Mouse (Mus musculus): Measurements from ENCODE around the gene Cbx2. TPM values are rescaled to one million over a fixed set of nuclear protein-coding genes. Genes with fewer than 3 reads are reported as not detected.

Cbx2 gene
- total RNA-seq, 2 experiments from 2014 or later = 0.79 to 1.1 TPM

DNA sequence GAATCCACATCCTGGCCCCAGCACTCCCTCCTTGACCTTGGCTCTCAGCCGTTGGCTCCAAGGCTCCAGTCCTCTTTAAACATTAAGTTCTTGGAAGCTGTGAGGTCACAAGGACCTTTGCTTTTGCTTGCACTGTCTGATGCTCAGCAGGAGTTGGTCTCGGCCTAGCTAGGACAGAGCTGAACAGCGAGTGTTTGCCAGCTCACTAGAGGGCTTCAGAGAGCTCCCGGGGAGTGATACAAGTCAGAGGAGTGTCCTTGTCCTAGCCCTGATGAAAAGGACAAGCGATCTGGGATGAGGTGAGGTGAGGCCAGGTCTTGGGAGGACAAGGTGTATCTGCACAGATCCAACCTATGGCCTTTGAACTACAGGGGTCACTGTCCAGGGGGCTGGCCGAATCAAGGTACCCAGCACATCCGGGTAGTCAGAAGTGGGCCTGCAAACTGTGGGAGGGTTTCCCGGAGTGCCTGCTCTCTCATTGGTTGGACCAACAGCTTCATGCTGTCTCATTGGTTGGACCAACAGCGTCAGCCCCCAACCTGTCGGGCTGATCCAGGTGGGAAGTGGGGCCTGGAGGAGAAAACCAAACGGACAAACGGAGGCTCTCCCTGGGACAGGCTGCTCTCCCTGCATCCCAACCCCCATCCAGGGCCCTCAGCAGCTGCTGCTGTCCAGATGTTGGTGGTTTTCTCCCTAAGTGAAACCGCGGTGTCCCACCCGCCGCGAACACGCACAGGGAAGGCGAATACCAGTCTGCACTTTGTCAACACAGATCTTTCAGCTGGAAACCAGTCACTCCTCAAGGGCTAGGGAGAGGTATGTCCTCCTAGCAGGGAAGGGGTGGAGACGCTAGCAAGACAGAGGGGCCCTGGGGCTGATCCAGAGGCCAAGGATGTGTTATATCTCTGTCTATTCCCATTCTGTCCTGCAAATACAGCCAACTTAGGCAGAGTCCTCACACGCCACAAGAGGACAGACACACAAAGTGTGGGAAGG is 15.0 kb upstream of the Cbx2 start:
- intact Hi-C loops (cut with DNase I) = no loop called here
- no peak for DNase-seq

DNA sequence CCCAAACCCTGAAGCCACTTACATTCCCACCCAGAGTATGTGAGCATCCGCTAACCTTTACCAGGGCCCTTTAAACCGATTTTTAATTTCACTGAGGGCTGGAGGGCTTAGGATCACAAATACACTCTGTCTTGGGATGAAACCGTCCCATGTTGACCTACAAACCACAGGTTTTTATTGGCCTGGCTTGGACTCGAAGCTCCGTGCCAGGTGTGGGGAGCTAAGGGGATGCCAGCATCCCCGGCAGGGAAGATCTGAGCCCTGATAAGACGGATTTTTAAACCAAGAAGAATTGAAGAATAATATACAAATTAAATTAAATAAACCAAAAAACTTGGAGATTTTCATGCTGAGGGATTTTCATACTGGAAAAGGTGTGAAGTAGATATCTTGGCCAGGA is 8.3 kb upstream of the Cbx2 start:
- intact Hi-C loops (cut with DNase I) = no loop called here
- DNase-seq = no peak

- intact Hi-C loops (cut with DNase I) = no loop called here
Observed at GRCm38 (mm10) chr11:119017506-119017905, 5.3 kb upstream of the Cbx2 start.

DNA sequence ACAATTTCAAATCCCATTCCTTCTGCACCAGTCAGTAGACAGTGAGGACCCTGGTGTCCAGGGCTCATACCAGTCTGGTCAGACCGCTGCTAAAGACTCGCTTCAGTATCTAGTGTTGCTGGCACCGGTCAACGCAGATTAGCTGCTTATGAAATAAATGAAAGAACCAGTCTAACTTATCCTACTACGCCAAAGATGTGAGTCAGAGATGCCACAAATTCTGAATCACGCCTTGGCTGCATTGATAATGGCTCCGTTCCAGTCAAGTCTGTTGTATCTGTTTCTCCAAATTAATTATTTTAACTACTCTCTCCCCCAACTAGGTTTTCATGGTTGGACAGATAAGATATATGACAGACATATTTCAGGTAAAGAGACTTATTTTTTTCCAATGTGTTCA is 1.6 kb upstream of the Cbx2 start:
- DNase-seq = no peak
- intact Hi-C loops (cut with DNase I) = loop anchor here (2.0 kb wide), 1 partner anchor 20 kb away; no protein-coding TSS in a partner anchor

More at GRCm38 (mm10) chr11:119017506-119017905, 5.3 kb upstream of the Cbx2 start:
- DNase-seq = no peak

- no peak for DNase-seq
- intact Hi-C loops (cut with DNase I) = no loop called here
Observed at GRCm38 (mm10) chr11:119022068-119022894, 481 bp upstream of the Cbx2 start.

- DNase-seq = no peak
- intact Hi-C loops (cut with DNase I) = no loop called here
Observed at GRCm38 (mm10) chr11:119023616-119023980, 836 bp downstream of the Cbx2 start.

DNA sequence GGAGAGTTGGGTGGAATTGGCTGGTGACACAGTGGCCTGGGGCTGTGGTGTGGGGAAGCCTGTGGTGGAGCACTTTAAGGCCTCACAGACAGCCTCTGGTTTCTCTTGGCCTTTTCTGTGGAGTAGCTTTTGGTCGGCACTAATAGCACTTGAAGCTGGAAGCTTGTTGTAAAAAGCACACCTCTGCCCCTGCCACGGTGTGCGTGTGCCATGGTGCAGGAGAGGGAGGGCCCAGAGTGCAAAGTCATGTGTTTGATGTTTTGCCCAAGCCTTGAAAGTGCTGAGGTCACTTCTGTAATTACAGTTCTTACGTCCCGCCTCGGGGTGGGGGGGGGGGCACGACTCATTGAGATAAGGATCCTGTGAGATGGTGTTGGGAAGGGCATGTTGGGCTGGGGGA is 1.5 kb downstream of the Cbx2 start:
- intact Hi-C loops (cut with DNase I) = no loop called here
- DNase-seq = no peak

GRCm38 (mm10) chr11:119026203-119026602 is 3.4 kb downstream of the Cbx2 start:
- intact Hi-C loops (cut with DNase I) = no loop called here
- peak in 1 of 2 experiments; percentile 28 for DNase-seq

DNA sequence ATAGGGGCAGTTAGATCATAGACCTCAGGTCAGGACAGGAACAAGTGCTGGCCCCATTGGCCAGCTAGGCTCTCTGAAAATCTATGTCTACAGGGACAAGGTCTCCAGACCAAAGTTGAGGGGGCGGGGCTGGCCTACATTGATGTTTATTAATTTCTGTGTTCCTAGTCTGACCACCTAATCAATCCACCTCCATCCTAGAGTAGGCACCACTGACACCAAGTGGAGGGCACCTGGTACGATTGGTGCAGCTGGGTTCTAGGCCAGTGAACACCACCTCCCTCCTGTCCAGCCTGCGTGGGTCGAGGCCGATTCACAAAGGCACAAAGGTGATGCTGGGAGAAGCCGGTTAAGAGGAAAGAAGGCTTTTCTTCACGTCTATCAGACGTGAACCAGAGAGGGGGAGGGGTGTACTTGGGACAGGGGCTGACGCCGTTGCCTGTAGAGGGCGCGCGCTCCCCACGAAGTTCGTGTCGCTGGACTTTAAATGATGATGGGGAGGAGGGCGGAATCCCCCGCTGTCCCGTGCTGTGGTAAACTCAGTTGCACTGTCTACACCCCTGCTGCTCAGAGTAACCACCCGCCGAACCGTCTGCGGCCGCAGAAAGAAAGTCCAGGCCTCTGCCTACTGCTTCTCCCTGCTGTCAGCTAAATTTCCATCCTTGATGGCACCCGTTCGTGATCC is 11.3 kb downstream of the Cbx2 start:
- peak; percentile 79 to 81 for DNase-seq
- intact Hi-C loops (cut with DNase I) = loop anchor here (2.0 kb wide), 1 partner anchor 157 kb away; no protein-coding TSS in a partner anchor

DNA sequence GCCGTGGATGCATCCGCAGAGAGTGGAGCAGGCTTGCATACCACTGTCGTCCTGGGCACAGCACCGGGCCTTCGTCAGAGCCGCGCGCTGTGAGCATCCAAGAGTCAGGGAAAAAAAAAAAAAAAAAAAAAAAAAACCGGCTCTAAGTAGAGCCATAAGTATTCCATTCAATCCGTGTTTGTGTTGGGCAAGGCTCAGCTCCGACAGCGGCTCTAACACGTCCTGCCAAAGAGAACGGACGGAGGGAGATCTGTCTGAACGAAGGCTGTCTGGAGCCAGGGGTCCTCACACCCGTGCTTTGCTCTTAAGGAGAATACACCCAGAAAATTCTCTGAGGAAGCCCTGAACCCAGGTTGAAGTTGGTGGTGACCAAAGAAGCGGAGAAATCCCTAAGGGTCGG is 11.9 kb downstream of the Cbx2 start:
- intact Hi-C loops (cut with DNase I) = loop anchor here (2.0 to 5.0 kb wide), 2 partner anchors 53 to 156 kb away; partner anchors contain the start of gene Cbx4
- DNase-seq = no peak

- intact Hi-C loops (cut with DNase I) = loop anchor here (2.0 to 5.0 kb wide), 2 partner anchors 52 to 156 kb away; partner anchors contain the start of gene Cbx4
Observed at GRCm38 (mm10) chr11:119035094-119035685, 12.4 kb downstream of the Cbx2 start.

DNA sequence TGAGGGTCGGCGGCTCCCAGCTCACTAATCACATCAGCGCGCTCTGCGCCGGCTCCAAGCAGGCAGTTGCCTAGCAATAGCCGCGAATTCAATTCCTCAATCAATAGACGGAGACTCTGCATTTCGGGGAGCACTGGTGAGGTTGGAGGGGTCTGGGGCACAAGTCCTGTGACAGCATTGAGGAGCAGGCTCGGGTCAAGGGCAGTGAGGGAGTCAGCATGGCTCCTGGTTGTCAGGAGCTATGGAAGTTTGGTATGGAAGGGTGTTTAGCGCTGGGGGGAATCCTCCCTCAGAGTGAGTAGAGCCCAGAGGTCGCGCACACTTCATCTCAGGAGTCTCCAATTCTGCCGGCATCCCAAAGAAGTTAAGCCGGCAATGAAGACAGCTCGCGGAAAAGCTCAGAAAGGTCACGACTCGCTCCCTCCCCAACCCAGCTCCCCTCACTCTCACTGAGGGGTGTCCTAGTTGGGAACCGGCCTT is 13.0 kb downstream of the Cbx2 start:
- intact Hi-C loops (cut with DNase I) = loop anchor here (2.0 to 5.0 kb wide), 2 partner anchors 52 to 155 kb away; partner anchors contain the start of gene Cbx4

More at GRCm38 (mm10) chr11:119035094-119035685, 12.4 kb downstream of the Cbx2 start:
- DNase-seq = no peak

GRCm38 (mm10) chr11:119036447-119036846 is 13.7 kb downstream of the Cbx2 start:
- intact Hi-C loops (cut with DNase I) = loop anchor here (5.0 kb wide), 1 partner anchor 51 kb away; the partner anchor contains the start of gene Cbx4
- no peak for DNase-seq

More for the DNA sequence above, 13.0 kb downstream of the Cbx2 start:
- DNase-seq = no peak

DNA sequence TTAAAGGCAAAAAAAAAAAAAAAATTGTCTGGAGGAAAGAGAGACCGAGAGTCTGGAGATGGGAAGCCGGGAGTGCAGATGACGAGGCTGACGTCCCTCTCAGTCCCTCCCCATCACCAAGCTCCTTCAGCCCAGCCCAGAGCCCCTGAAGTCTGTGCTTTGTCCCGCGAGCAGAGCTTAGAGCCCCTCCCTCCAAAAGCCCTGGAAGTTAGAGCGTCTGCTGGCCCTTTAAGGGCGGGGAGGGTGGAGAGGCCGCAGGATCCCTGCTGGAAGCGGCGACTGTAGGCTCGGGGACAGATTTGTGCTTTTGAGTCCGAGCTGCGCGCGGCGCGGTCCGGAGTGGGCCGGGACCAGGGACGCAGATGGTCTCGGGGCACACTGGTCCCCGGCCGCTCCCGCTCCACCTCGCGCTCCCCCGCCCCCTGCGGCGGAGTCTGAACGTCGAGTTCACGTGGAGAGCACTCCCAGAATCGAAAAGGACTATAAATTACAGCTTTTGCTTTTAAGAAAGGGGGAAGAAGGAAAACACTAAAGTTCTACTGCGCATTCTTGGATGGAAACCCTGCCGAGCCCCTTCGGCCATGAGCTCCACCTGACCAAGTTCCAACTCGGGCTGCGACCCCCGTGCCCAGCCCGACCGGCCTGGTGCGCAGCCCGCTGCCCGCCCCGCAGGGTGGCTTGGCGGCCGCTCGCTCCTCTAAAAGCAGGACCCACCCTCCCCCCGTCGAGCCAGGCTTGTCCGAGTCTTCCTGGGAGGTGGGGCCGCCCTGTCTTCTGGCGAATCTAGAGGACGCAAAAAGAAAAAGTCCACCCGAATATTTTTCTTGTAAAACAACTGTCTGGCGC is 14.4 kb downstream of the Cbx2 start:
- no peak for DNase-seq
- intact Hi-C loops (cut with DNase I) = loop anchor here (5.0 kb wide), 1 partner anchor 50 kb away; the partner anchor contains the start of gene Cbx4

- DNase-seq = no peak
- intact Hi-C loops (cut with DNase I) = loop anchor here (5.0 kb wide), 1 partner anchor 49 kb away; the partner anchor contains the start of gene Cbx4
Observed at GRCm38 (mm10) chr11:119037780-119038401, 15.1 kb downstream of the Cbx2 start.

DNA sequence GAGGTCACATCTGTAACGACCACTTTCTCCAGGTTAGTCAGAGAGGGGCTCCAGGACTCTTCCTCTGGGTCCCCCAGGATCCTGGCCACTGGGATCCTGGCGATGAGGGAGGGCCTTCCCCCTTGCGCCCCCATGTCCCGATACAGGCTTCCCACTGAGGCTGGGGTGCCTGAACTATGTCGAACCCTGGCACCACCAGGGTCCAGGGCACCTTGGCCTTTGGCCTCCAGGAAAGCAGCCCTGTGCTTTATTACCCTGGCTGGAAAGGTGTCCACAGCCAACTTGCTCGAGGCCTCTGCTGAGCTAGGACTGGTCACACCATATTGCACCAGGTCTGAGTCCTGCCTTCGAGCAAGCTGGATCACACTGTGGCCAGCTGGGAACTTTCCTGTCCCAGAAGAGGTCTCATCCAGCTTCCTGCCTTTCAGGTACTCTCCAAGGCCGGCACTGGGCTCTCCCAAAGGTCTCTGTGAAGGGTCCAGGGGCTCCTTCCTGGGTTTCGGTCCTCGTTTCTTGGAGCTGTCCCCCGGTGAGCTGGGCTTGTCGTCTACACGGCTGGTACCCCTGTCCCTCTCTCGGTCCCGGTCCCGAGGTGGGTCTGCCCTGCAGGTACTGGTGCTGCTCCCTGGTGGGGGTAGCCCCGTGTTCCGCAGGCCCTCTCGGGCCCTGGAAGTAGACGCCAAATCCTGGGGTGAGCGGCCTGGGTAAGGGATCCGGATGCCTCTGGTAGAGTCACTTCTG is 16.2 kb downstream of the Cbx2 start:
- intact Hi-C loops (cut with DNase I) = loop anchor here (5.0 kb wide), 1 partner anchor 48 kb away; the partner anchor contains the start of gene Cbx4

More for the DNA sequence above, 16.2 kb downstream of the Cbx2 start:
- DNase-seq = no peak

Measured in gastrocnemius, postnatal 36 days (tissue).